Mouse (Mus musculus): ENCODE data around the gene Crabp1. TPM values are rescaled to one million over a fixed set of nuclear protein-coding genes. Genes with fewer than 3 reads are reported as not detected.

The Crabp1 gene
- polyA plus RNA-seq, 1 experiment from 2014 or later: 0.32 TPM

GRCm38 (mm10) chr9:54785215-54785614 lies 20.7 kb downstream of the Crabp1 start:
- Histone ChIP-seq H3K9ac (ENCODE audit: low read depth, low read length) (no peak overlapping the region), H3K4me3 (ENCODE audit: low read depth, low read length) (no peak overlapping the region), H3K4me2 (ENCODE audit: low read depth, low read length) (no peak overlapping the region), H3K4me1 (ENCODE audit: control insufficient read depth, low read depth, low read length) (no peaks in the 10 kb centered on the region), H3K27me3 (ENCODE audit: control insufficient read depth, insufficient read depth, low read depth, low read length) (no peaks in the 10 kb centered on the region), H3K27ac (ENCODE audit: low read length) (no peak overlapping the region), H3K36me3 (ENCODE audit: control insufficient read depth, insufficient read depth) (no peaks in the 10 kb centered on the region), H3K9me3 (replicated peaks; ENCODE audit: control insufficient read depth, low read length) (no peaks in the 10 kb centered on the region)
- 54% methylated on average over 3 of the region's 3 CpGs for WGBS (ENCODE audit: insufficient replicate concordance)
- no peak for ATAC-seq (ENCODE audit: low read depth)

GRCm38 (mm10) chr9:54786083-54786482 lies 21.5 kb downstream of the Crabp1 start:
- H3K4me1 ChIP-seq (ENCODE audit: control insufficient read depth, low read depth, low read length): no peaks in the 10 kb centered on the region
- H3K27ac ChIP-seq (ENCODE audit: low read length): no peak overlapping the region
- H3K9ac ChIP-seq (ENCODE audit: low read depth, low read length): no peak overlapping the region
- H3K9me3 ChIP-seq (replicated peaks; ENCODE audit: control insufficient read depth, low read length): no peaks in the 10 kb centered on the region
- no peaks in the 10 kb centered on the region for H3K36me3 ChIP-seq (ENCODE audit: control insufficient read depth, insufficient read depth)
- no peak overlapping the region for H3K4me2 ChIP-seq (ENCODE audit: low read depth, low read length)
- H3K4me3 ChIP-seq (ENCODE audit: low read depth, low read length): no peak overlapping the region
- 67% methylated on average over 1 of the region's 1 CpGs for WGBS (ENCODE audit: insufficient replicate concordance)
- no peak for ATAC-seq (ENCODE audit: low read depth)
- no peaks in the 10 kb centered on the region for H3K27me3 ChIP-seq (ENCODE audit: control insufficient read depth, insufficient read depth, low read depth, low read length)

GRCm38 (mm10) chr9:54787760-54788159 lies 23.2 kb downstream of the Crabp1 start:
- Histone ChIP-seq H3K9me3 (replicated peaks; ENCODE audit: control insufficient read depth, low read length) (no peaks in the 10 kb centered on the region), H3K27me3 (ENCODE audit: control insufficient read depth, insufficient read depth, low read depth, low read length) (no peaks in the 10 kb centered on the region), H3K36me3 (ENCODE audit: control insufficient read depth, insufficient read depth) (no peaks in the 10 kb centered on the region), H3K4me1 (ENCODE audit: control insufficient read depth, low read depth, low read length) (no peaks in the 10 kb centered on the region), H3K4me2 (ENCODE audit: low read depth, low read length) (no peak overlapping the region), H3K4me3 (ENCODE audit: low read depth, low read length) (no peak overlapping the region), H3K9ac (ENCODE audit: low read depth, low read length) (no peak overlapping the region), H3K27ac (ENCODE audit: low read length) (no peak overlapping the region)
- ATAC-seq (ENCODE audit: low read depth): no peak
- 46% methylated on average over 8 of the region's 8 CpGs for WGBS (ENCODE audit: insufficient replicate concordance)

- ATAC-seq (ENCODE audit: low read depth): no peak
- 36% methylated on average over 5 of the region's 5 CpGs for WGBS (ENCODE audit: insufficient replicate concordance)
- H3K4me2 ChIP-seq (ENCODE audit: low read depth, low read length): no peak overlapping the region
- H3K27me3 ChIP-seq (ENCODE audit: control insufficient read depth, insufficient read depth, low read depth, low read length): no peaks in the 10 kb centered on the region
- no peaks in the 10 kb centered on the region for H3K4me1 ChIP-seq (ENCODE audit: control insufficient read depth, low read depth, low read length)
- H3K4me3 ChIP-seq (ENCODE audit: low read depth, low read length): no peak overlapping the region
- H3K27ac ChIP-seq (ENCODE audit: low read length): no peak overlapping the region
- no peaks in the 10 kb centered on the region for H3K36me3 ChIP-seq (ENCODE audit: control insufficient read depth, insufficient read depth)
- H3K9ac ChIP-seq (ENCODE audit: low read depth, low read length): no peak overlapping the region
- H3K9me3 ChIP-seq (replicated peaks; ENCODE audit: control insufficient read depth, low read length): no peaks in the 10 kb centered on the region
Observed at GRCm38 (mm10) chr9:54790271-54790670, 25.7 kb downstream of the Crabp1 start.

GRCm38 (mm10) chr9:54801460-54801961 lies 37.0 kb downstream of the Crabp1 start:
- no peak for ATAC-seq (ENCODE audit: low read depth)
- H3K9me3 ChIP-seq (replicated peaks; ENCODE audit: control insufficient read depth, low read length): no peaks in the 10 kb centered on the region
- H3K27me3 ChIP-seq (ENCODE audit: control insufficient read depth, insufficient read depth, low read depth, low read length): no peaks in the 10 kb centered on the region
- H3K9ac ChIP-seq (ENCODE audit: low read depth, low read length): no peak overlapping the region
- H3K27ac ChIP-seq (ENCODE audit: low read length): no peak overlapping the region
- 42% methylated on average over 10 of the region's 10 CpGs for WGBS (ENCODE audit: insufficient replicate concordance)
- H3K4me1 ChIP-seq (ENCODE audit: control insufficient read depth, low read depth, low read length): no peaks in the 10 kb centered on the region
- H3K36me3 ChIP-seq (ENCODE audit: control insufficient read depth, insufficient read depth): no peaks in the 10 kb centered on the region
- H3K4me3 ChIP-seq (ENCODE audit: low read depth, low read length): no peak overlapping the region
- no peak overlapping the region for H3K4me2 ChIP-seq (ENCODE audit: low read depth, low read length)

GRCm38 (mm10) chr9:54802749-54803679 lies 38.5 kb downstream of the Crabp1 start:
- 58% methylated on average over 6 of the region's 6 CpGs for WGBS (ENCODE audit: insufficient replicate concordance)
- H3K4me1 ChIP-seq (ENCODE audit: control insufficient read depth, low read depth, low read length): no peaks in the 10 kb centered on the region
- H3K36me3 ChIP-seq (ENCODE audit: control insufficient read depth, insufficient read depth): no peaks in the 10 kb centered on the region
- no peak overlapping the region for H3K9ac ChIP-seq (ENCODE audit: low read depth, low read length)
- H3K9me3 ChIP-seq (replicated peaks; ENCODE audit: control insufficient read depth, low read length): no peaks in the 10 kb centered on the region
- H3K27ac ChIP-seq (ENCODE audit: low read length): no peak overlapping the region
- H3K4me2 ChIP-seq (ENCODE audit: low read depth, low read length): no peak overlapping the region
- H3K27me3 ChIP-seq (ENCODE audit: control insufficient read depth, insufficient read depth, low read depth, low read length): no peaks in the 10 kb centered on the region
- no peak overlapping the region for H3K4me3 ChIP-seq (ENCODE audit: low read depth, low read length)
- no peak for ATAC-seq (ENCODE audit: low read depth)

GRCm38 (mm10) chr9:54804351-54804750 lies 39.8 kb downstream of the Crabp1 start:
- WGBS (ENCODE audit: insufficient replicate concordance): 71% methylated on average over 5 of the region's 5 CpGs
- H3K36me3 ChIP-seq (ENCODE audit: control insufficient read depth, insufficient read depth): no peaks in the 10 kb centered on the region
- H3K27me3 ChIP-seq (ENCODE audit: control insufficient read depth, insufficient read depth, low read depth, low read length): no peaks in the 10 kb centered on the region
- no peak overlapping the region for H3K4me2 ChIP-seq (ENCODE audit: low read depth, low read length)
- H3K4me3 ChIP-seq (ENCODE audit: low read depth, low read length): no peak overlapping the region
- no peak for ATAC-seq (ENCODE audit: low read depth)
- H3K9ac ChIP-seq (ENCODE audit: low read depth, low read length): no peak overlapping the region
- no peaks in the 10 kb centered on the region for H3K9me3 ChIP-seq (replicated peaks; ENCODE audit: control insufficient read depth, low read length)
- no peak overlapping the region for H3K27ac ChIP-seq (ENCODE audit: low read length)
- H3K4me1 ChIP-seq (ENCODE audit: control insufficient read depth, low read depth, low read length): no peaks in the 10 kb centered on the region

GRCm38 (mm10) chr9:54807761-54808160 lies 43.2 kb downstream of the Crabp1 start:
- Histone ChIP-seq H3K4me3 (ENCODE audit: low read depth, low read length) (no peak overlapping the region), H3K27ac (ENCODE audit: low read length) (no peak overlapping the region), H3K36me3 (ENCODE audit: control insufficient read depth, insufficient read depth) (no peaks in the 10 kb centered on the region), H3K4me1 (ENCODE audit: control insufficient read depth, low read depth, low read length) (no peaks in the 10 kb centered on the region), H3K27me3 (ENCODE audit: control insufficient read depth, insufficient read depth, low read depth, low read length) (no peaks in the 10 kb centered on the region), H3K9ac (ENCODE audit: low read depth, low read length) (no peak overlapping the region), H3K9me3 (replicated peaks; ENCODE audit: control insufficient read depth, low read length) (no peaks in the 10 kb centered on the region), H3K4me2 (ENCODE audit: low read depth, low read length) (no peak overlapping the region)
- ATAC-seq (ENCODE audit: low read depth): no peak
- 58% methylated on average over 4 of the region's 4 CpGs for WGBS (ENCODE audit: insufficient replicate concordance)

GRCm38 (mm10) chr9:54809953-54810352 lies 45.4 kb downstream of the Crabp1 start:
- ATAC-seq (ENCODE audit: low read depth): no peak
- no peaks in the 10 kb centered on the region for H3K36me3 ChIP-seq (ENCODE audit: control insufficient read depth, insufficient read depth)
- no peak overlapping the region for H3K9ac ChIP-seq (ENCODE audit: low read depth, low read length)
- H3K27me3 ChIP-seq (ENCODE audit: control insufficient read depth, insufficient read depth, low read depth, low read length): no peaks in the 10 kb centered on the region
- whole genome bisulfite sequencing (ENCODE audit: insufficient replicate concordance): 50% methylated on average over 4 of the region's 4 CpGs
- no peaks in the 10 kb centered on the region for H3K4me1 ChIP-seq (ENCODE audit: control insufficient read depth, low read depth, low read length)
- no peaks in the 10 kb centered on the region for H3K9me3 ChIP-seq (replicated peaks; ENCODE audit: control insufficient read depth, low read length)
- H3K4me2 ChIP-seq (ENCODE audit: low read depth, low read length): no peak overlapping the region
- no peak overlapping the region for H3K4me3 ChIP-seq (ENCODE audit: low read depth, low read length)
- no peak overlapping the region for H3K27ac ChIP-seq (ENCODE audit: low read length)

Data from liver, embryonic 16.5 days (tissue).